Mouse (Mus musculus): ENCODE results near the gene Colgalt2.
"Not testable (repeated sequence)": the region's sequence is repeated elsewhere in the genome, so short reads cannot be mapped to it uniquely, and the experiment has no call there.

Gene Colgalt2

DNA sequence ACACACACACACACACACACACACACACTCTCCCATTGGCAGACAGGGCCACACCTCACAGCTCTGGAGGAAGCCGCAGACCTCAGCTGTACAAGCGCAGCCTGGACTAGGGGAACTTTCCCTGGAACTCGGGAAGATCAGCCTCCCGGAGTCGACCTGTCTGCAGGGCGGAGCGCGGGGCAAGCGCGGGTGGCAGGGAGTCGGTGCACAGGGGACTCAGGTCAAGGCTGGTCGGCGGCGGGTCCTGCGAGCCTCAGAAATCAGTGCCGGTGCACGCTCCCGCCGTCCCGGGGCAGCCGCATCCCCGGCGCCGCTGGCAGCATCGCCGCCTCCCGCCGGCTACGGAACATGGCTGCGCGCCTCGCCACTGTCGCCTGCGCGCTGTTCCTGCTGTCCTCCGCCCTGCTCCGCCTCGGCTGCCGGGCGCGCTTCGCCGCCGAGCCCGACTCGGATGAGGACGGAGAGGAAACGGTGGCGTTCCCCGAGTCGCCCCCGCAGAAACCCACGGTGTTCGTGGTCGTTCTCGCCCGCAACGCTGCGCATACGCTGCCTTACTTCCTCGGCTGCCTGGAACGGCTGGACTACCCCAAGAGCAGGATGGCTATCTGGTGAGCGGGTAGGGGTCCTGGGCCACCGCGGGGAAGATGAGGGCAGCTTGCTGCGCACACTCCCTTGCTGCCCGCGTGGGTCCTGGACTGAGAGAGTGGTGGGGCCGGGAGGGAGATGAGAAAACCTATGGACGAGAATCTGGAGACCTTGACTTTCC lies at the start of gene Colgalt2:
TSS of gene Colgalt2 (plus strand) at position 41 of the 766 bp plus-strand sequence.
- DNase-seq (ENCODE audit: extremely low spot score): peak; percentile 72

- no peak for DNase-seq (ENCODE audit: extremely low spot score)
Observed at GRCm38 (mm10) chr1:152356721-152357120, 42.9 kb upstream of the Colgalt2 start.

DNA sequence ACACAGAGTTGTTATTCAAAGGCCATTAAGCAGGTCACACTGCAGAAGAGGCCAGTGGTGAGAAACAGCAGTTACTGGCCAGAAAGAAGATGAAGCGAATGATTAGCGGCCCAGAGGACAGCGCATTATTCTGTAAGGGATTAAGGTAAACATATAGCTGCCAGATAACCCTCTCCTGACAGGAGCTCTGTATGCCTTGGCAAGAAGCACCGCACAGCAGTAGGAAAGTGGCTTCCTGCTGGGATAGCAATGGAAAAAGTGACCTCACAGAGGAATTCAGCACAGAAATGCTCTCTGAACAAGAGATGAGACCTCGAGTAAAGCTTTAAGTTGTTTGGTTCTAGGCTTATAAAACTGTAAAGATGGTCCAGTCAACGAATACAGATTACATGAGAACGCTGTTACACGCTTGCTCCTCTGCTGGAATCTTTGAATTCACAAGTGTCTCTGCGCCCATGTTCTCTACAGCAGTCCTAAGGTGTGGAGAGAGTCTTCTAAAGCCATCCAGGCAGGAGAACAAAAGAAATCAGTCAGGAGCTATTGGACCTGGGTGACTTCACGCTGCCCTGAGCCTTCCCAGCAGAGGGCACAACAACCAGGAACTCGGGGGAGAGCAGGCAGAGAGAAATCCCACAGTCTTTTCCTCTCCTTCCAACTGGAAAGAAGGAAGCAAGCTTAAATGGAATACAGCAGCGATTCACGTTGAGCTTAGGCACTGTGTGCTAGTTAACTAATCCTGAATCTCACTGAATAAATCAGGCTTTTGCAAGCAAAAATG lies 31.1 kb upstream of the Colgalt2 start:
- no peak for DNase-seq (ENCODE audit: extremely low spot score)

- DNase-seq (ENCODE audit: extremely low spot score): peak; percentile 61
Observed at GRCm38 (mm10) chr1:152369139-152369538, 30.5 kb upstream of the Colgalt2 start.

GRCm38 (mm10) chr1:152378311-152378710 lies 21.3 kb upstream of the Colgalt2 start:
- DNase-seq (ENCODE audit: extremely low spot score): no peak

DNA sequence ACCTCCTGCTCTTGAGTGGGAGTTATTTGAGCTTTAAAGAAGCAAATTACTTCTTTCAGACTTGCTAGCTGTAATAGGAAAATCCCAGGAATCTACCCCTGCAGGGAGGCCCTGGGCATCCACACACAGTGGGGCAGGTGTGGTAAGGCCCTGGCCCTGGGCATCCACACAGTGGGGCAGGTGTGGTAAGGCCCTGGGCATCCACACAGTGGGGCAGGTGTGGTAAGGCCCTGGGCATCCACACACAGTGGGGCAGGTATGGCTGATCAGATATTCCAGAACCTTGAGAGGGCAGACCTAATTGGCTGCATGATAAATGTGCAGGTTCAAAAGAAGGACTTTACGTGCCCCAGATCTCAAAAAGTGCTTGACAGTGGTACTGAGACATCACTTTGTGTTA lies 15.0 kb upstream of the Colgalt2 start:
- no peak for DNase-seq (ENCODE audit: extremely low spot score)

DNA sequence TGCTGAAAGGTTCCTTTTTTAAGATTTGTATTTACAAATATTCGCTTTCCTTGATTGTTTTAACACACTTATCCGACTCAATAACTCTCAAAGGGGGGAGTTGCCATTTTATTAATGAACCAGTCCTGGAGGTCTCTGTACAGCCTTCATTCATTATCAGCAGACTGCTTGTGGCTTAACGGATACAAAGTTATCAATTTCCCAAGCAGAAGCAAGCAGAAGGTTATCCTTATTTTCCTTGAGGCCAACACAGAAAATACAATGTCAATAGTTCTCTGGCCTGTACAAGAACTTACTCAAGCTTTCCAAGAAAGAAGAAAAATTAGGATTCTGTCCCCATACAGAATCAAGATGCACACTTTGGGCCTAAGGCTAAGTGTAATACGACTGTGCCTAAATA lies 13.9 kb upstream of the Colgalt2 start:
- DNase-seq (ENCODE audit: extremely low spot score): not testable (repeated sequence)

DNA sequence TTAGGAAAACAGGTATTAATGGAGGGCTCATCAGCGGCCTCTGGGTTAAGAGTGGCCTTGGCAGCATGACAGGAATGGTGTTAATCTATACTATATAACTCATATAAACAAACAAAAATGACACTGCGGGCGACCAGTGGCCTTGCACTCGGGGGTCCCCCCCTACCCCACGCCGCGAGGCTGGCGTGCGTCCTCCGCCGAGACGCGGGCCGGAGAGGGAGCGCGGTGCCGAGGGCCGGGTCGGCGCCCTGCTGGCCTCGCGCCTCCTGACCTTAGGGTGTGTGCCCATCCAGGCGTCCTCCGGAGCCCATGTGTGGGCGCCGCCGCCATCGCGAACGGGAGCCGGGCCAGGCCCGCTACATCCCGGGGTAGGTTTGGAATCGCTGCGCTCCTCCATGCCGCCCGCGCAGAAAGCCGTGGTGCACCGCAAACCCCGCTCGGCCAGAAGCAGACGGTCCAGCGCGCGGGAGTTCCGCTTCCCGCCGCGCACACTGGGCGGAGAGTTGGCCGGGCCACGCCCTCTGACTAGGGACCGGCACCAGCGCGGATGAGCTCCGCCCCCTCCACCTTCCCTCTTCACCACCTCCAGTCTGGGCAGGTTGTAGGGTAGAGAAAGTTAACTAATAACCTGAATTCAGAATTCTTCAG lies 13.3 kb upstream of the Colgalt2 start, which contains the start of gene Tsen15:
TSS of gene Tsen15 (minus strand) at position 501 of the 648 bp plus-strand sequence.
- DNase-seq (ENCODE audit: extremely low spot score): peak; percentile 84

DNA sequence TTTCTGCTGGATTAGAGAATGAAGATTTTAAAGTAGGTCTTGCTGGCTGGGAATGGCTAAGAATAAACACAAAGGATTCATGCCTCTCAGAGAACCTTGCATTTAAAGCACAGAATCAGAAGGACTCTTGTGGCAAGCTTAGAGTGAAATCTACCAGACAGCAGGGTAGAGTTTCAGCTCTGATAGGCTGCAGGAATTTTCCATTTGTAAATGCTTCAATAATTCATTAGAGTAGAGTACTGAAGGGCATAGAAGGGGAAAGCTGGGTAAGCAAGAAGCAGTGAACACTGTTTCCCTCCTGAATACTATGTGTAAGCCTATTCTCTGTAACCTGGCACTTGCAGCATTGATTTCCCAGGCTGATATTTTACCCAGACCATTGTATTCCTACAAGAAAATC lies 10.4 kb upstream of the Colgalt2 start:
- no peak for DNase-seq (ENCODE audit: extremely low spot score)

DNA sequence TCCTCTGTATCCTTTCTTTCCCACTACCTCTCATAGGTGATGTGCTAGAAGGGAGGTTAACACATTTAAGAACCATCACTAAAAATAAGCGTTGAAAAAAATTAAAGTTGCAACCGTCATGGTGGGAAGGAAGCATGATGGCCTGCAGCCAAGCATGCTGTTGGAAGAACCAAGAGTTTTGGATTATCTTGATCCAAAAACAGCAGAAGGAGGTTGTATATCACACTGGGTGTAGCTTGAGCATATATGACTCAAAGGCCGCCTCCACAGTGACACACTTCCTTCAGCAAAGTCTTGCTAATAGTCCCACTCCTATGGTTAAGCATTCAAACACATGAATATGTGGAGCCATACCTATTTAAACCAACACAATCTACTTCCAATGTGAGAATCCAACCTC lies 5.5 kb upstream of the Colgalt2 start:
- DNase-seq (ENCODE audit: extremely low spot score): no peak

DNA sequence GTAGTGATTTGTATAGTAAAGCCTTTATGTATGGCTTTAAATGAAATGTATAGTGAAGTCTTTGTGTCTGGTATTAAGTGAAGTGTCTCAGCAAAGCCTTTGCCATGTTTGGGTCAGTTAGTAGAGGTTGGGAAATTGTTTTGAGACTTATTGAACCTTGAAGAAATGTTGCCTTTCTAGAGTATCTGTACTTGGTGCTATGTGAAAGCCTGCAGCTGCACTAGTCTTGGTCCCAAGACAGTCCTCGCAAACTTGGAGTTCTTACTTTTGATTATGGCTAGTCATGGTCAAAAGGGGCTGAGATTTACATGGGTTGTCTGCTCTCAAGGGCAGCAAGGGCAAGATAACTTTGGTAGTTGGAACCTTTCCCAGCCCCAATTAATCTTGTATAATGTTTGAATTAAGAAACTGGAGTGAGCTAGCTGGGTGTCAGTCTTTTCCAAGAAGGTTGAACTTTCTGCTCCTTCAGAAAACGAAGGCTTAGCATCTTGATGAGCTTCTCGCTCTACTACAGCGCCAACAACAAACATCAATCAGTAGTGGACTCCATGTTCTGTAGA lies 4.6 kb upstream of the Colgalt2 start:
- DNase-seq (ENCODE audit: extremely low spot score): no peak

DNA sequence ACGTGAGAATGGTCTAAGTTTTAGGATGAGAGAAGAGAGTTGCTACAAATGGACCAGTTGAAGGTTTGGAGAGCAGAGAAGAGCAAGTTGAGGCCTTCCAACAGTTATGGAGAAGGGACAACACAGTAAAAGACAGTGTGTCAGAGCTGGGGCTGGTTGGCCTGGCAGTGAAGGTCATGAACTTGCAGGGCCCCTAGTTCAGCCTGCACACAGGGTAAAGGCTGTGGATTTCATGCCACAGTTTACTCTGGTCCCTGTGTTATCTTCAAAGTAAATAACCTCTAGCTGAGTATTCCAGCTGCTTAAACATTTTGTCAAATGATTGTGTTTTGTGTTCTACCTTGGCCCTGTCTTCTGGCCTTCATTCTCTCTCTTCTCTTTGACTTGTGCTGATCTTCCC lies 922 bp upstream of the Colgalt2 start:
- no peak for DNase-seq (ENCODE audit: extremely low spot score)

GRCm38 (mm10) chr1:152400556-152401540 lies 1.2 kb downstream of the Colgalt2 start:
- DNase-seq (ENCODE audit: extremely low spot score): no peak

DNA sequence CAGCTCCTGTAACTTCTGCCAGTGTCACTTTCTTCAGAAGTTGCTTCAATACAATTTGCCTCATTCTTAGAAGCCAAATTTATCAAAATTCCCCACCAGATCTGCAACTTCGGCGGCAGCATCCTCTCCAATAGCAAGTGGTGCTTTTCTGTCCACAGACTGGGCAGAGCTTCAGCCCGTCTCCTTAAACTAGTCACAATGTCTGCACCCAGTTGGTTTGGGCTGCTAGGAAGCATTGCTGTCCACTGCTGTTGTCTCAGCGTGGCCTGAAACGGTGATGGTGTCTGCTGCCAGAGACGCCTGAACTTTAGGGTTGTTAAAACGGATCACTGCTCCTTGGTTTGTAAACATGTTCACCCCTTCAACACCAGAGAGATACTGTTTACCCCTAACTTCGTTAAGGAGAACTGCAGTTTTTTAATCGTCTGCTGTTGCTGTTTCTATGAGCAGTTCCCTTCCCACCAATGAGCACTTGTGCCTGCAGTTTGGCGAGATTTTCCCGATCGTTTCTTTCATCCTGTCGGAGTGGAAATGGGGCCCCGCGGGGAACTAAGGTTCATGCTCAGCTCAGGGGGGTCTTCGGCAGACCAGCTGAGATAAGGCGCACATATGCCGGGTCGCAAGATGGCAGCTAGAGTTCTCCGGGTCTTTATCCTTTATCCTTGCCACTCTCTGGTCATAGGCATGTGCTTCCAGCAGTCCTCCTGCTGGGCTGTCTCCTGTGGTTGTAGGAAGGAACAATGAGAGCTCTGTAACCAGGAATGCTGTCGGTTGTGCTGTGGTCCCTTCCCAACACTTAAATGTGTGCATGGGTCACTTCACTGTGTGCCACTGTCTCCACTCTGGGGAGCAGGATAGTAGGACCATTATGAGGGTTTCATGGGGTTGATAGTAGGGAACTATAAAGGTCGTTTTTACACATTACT lies 7.7 kb downstream of the Colgalt2 start:
- DNase-seq (ENCODE audit: extremely low spot score): peak; percentile 32

- no peak for DNase-seq (ENCODE audit: extremely low spot score)
Observed at GRCm38 (mm10) chr1:152409356-152409755, 9.7 kb downstream of the Colgalt2 start.

- DNase-seq (ENCODE audit: extremely low spot score): no peak
Observed at GRCm38 (mm10) chr1:152410657-152411056, 11.0 kb downstream of the Colgalt2 start.

- DNase-seq (ENCODE audit: extremely low spot score): no peak
Observed at GRCm38 (mm10) chr1:152413116-152413515, 13.5 kb downstream of the Colgalt2 start.

- DNase-seq (ENCODE audit: extremely low spot score): no peak
Observed at GRCm38 (mm10) chr1:152413961-152414360, 14.3 kb downstream of the Colgalt2 start.

- no peak for DNase-seq (ENCODE audit: extremely low spot score)
Observed at GRCm38 (mm10) chr1:152414451-152414850, 14.8 kb downstream of the Colgalt2 start.

All from embryo, embryonic 9.5 days (tissue).